Mouse (Mus musculus) macrophage (primary cell): Measurements from ENCODE around the gene Herc1. TPM values are rescaled to one million over a fixed set of nuclear protein-coding genes. Genes with fewer than 3 reads are reported as not detected.

Experiments used
- H3K27ac ChIP-seq: fragments of 350-480 bp; formaldehyde crosslinking; 2 replicates; pipeline ENCODE4 v1.9.0; 2021
- H3K36me3 ChIP-seq: fragments of 350-480 bp; formaldehyde crosslinking; 2 replicates; pipeline ENCODE4 v1.9.0; 2021; ENCODE audit errors: inconsistent target
- H3K4me3 ChIP-seq: fragments of 350-480 bp; formaldehyde crosslinking; 2 replicates; pipeline ENCODE4 v1.9.0; 2021; ENCODE audit errors: inconsistent target
- H3K79me2 ChIP-seq: fragments of 350-480 bp; formaldehyde crosslinking; 2 replicates; pipeline ENCODE4 v1.9.0; 2021; ENCODE audit errors: inconsistent target
- WGBS: methylation state at CpG from one replicate; pipeline ENCODE4 v1.1.7; 2026; ENCODE audit warnings: inconsistent platforms; ENCODE audit not compliant: missing documents; 5-methylcytosine and 5-hydroxymethylcytosine counted together
- polyA plus RNA-seq: library from polyadenylated mRNA; stranded (reverse); fragments of 250-400 nt; gene quantifications from 3 replicates; pipeline ENCODE4 v1.2.4, GENCODE M21; 2018; ENCODE audit warnings: inconsistent platforms

The Herc1 gene
- polyA plus RNA-seq, 1 experiment from 2014 or later, result 28.0 TPM

DNA sequence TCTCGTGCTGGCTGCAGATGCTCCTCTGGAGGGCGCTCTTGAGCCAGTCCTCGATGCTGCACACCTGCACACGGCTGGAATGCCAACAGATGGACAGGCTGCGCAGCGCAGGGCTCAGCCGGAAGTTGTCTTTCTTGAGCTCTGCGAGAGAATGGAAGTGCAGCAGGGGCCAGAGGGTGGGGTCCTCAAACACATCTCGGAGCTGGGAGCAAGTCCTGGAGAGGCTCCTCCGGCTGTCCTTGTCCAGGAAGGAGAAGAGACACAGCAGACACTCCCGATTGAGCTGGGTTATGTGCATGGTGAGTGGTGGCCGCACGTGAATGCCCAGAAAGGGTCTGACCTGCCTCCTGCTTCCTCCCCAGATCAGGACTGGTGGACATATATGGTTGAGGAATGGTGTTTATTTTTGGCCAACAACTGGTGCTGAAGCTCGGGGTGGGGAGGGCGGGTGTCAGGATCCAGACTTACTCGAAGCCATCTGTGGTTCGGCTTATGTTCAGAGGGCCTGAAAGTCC lies 164.1 kb downstream of the Herc1 start, which contains the start of gene Fbxl22:
TSS of gene Fbxl22 (minus strand) at position 338 of the 515 bp plus-strand sequence.
- Histone ChIP-seq H3K27ac (no peak within 1 kb of the TSS), H3K79me2 (no peaks in the 10 kb centered on the region), H3K36me3 (peaks cover 22% of the 10 kb centered on the region; the same call in 1 of the 2 replicates), H3K4me3 (no peak within 1 kb of the TSS)
- WGBS, result 81% methylated on average over 17 of the region's 17 CpGs

- WGBS, result 100% methylated on average over 2 of the region's 2 CpGs
- Histone ChIP-seq H3K4me3 (no peak overlapping the region), H3K79me2 (no peaks in the 10 kb centered on the region), H3K27ac (no peak overlapping the region), H3K36me3 (peaks cover 29% of the 10 kb centered on the region)
These were observed 164.9 kb downstream of the Herc1 start for GRCm38 (mm10) chr9:66515115-66515514.

DNA sequence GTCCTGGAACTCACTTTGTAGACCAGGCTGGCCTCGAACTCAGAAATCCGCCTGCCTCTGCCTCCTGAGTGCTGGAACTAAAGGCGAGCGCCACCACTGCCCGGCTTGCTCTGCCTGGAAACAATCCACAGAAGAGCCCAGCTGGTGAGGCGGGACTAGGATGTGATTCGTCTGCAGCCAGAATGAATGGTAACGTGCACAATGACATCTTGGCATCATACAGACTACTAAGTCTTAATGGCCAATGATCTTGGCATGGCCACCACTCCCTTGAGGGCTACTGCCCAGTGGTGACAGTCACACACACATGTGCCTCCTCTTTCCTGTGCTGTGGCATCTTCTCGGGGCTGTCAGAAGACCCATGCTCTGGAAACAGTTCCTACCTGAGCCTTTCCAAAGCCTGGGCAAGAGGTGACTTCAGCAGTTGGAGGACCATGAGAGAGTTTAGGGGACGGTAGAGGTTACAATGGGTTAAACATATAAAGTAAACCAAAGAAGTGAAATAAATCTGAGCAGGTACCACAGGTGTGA lies 165.5 kb downstream of the Herc1 start:
- WGBS, result 93% methylated on average over 9 of the region's 10 CpGs
- Histone ChIP-seq H3K36me3 (peaks cover 33% of the 10 kb centered on the region), H3K4me3 (no peak overlapping the region), H3K79me2 (no peaks in the 10 kb centered on the region), H3K27ac (no peak overlapping the region)

- WGBS, result 78% methylated on average over 6 of the region's 6 CpGs
These were observed 166.2 kb downstream of the Herc1 start for GRCm38 (mm10) chr9:66516296-66516940.

GRCm38 (mm10) chr9:66517746-66518145 lies 167.5 kb downstream of the Herc1 start:
- Histone ChIP-seq H3K4me3 (no peak overlapping the region), H3K27ac (no peak overlapping the region), H3K79me2 (no peaks in the 10 kb centered on the region), H3K36me3 (peaks cover 34% of the 10 kb centered on the region)
- 94% methylated on average over 10 of the region's 10 CpGs for WGBS

More at GRCm38 (mm10) chr9:66516296-66516940, 166.2 kb downstream of the Herc1 start:
- peaks cover 33% of the 10 kb centered on the region for H3K36me3 ChIP-seq
- no peaks in the 10 kb centered on the region for H3K79me2 ChIP-seq
- no peak overlapping the region for H3K27ac ChIP-seq
- no peak overlapping the region for H3K4me3 ChIP-seq

GRCm38 (mm10) chr9:66518251-66518650 lies 168.0 kb downstream of the Herc1 start:
- no peak overlapping the region for H3K4me3 ChIP-seq
- no peak overlapping the region for H3K27ac ChIP-seq
- 97% methylated on average over 4 of the region's 5 CpGs for WGBS
- no peaks in the 10 kb centered on the region for H3K79me2 ChIP-seq
- H3K36me3 ChIP-seq, result peaks cover 37% of the 10 kb centered on the region

GRCm38 (mm10) chr9:66518901-66519300 lies 168.7 kb downstream of the Herc1 start:
- WGBS, result 81% methylated on average over 4 of the region's 5 CpGs
- H3K36me3 ChIP-seq, result peaks cover 37% of the 10 kb centered on the region

DNA sequence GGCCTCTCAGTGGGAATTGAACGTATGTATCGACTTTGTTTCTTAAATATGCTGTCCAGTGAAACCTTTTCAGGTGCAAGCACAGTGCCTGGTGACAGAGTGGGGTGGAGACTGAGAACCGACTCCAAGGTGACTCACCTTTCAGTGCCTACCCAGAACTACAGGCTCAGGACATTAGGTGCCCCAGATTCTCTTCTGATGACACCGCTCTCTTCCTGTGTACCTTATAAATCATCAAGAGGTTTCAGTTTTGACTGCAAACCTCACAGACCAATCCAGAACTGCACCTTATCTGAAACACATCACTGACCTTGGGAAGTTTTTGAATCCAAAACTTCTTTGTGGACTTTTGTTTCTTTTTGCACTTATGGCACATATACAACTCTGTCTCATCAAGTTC lies 170.0 kb downstream of the Herc1 start:
- no peak overlapping the region for H3K4me3 ChIP-seq
- no peaks in the 10 kb centered on the region for H3K79me2 ChIP-seq
- no peak overlapping the region for H3K27ac ChIP-seq
- 92% methylated on average over 4 of the region's 4 CpGs for WGBS
- H3K36me3 ChIP-seq, result peaks cover 43% of the 10 kb centered on the region

More at GRCm38 (mm10) chr9:66518901-66519300, 168.7 kb downstream of the Herc1 start:
- no peak overlapping the region for H3K27ac ChIP-seq
- H3K79me2 ChIP-seq, result no peaks in the 10 kb centered on the region
- H3K4me3 ChIP-seq, result no peak overlapping the region

DNA sequence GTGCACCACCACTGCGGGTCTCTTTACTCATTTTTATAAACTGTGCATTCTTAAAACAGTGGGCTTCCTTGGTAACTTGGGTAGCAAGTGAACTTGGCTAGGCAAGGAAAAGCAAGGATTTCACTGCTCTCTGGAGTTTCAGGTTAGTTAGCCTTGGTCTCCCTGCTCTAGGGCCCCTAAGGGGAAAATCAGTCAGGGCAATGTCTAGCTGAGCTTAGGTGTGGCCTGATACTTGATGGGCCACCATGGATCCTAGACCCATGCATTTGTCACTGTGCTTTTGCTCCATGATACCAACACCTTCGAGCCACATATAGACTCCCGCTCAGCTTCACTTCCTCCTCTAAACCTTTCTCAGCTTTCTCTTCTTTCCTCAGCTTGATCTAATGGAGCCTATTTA lies 171.3 kb downstream of the Herc1 start:
- no peaks in the 10 kb centered on the region for H3K79me2 ChIP-seq
- H3K4me3 ChIP-seq, result no peak overlapping the region
- H3K27ac ChIP-seq, result no peak overlapping the region
- peaks cover 39% of the 10 kb centered on the region for H3K36me3 ChIP-seq
- WGBS, result 87% methylated on average over 3 of the region's 3 CpGs

GRCm38 (mm10) chr9:66542785-66543184 lies 192.5 kb downstream of the Herc1 start:
- peaks cover 44% of the 10 kb centered on the region for H3K36me3 ChIP-seq
- H3K79me2 ChIP-seq, result no peaks in the 10 kb centered on the region
- no peak overlapping the region for H3K4me3 ChIP-seq
- 33% methylated on average over 4 of the region's 4 CpGs for WGBS
- H3K27ac ChIP-seq, result no peak overlapping the region

Other genes with a start within 250 kb of the Herc1 start
- 126 to 191 TPM (median 168 TPM) in 3 replicates for gene Snx1, start 223.9 kb upstream of the Herc1 start, polyA plus RNA-seq
- gene Ciao2a, start 223.8 kb upstream of the Herc1 start, polyA plus RNA-seq, result 103 to 211 TPM (median 123 TPM) in 3 replicates
- 0.07 TPM in 1 of 3 replicates, not detected in the others for gene Dapk2, start 192.2 kb upstream of the Herc1 start, polyA plus RNA-seq
- gene Fbxl22, start 164.1 kb downstream of the Herc1 start, polyA plus RNA-seq, result 0.07 TPM in 1 of 3 replicates, not detected in the others
- gene Usp3, start 242.7 kb downstream of the Herc1 start, polyA plus RNA-seq, result 14.6 to 26.5 TPM (median 21.3 TPM) in 3 replicates